Mouse (Mus musculus) megakaryocyte-erythroid progenitor cell, adult 5 weeks (primary cell): ENCODE measurements around the gene Zfyve27. TPM values are rescaled to one million over a fixed set of nuclear protein-coding genes. Genes with fewer than 3 reads are reported as not detected.

Source experiments
- polyA plus RNA-seq: library from polyadenylated mRNA; stranded (reverse); fragments of >175 nt; gene quantifications from 2 replicates; pipeline ENCODE4 v1.2.3, GENCODE M21; 2012

Gene Zfyve27
- polyA plus RNA-seq, result 27.5 and 35.0 TPM in 2 replicates

DNA sequence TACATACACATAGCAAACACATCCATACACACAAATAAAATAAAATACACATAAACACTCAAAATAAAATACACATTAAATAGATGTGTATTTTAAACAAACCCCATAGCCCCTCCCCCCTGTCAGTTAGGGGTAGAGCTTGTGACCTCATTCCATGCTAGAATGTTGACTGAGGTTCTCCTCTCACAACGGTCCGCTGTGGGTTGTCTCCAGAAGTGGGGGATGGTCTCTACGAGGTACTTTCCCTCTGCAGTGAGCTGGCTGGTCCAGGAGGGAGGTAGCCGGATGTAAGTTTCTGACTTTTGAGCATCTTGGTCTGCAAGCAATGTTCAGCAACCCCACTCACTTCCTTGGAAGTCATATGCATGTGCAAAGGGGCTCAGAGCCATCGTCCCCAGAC, at the start of gene Zfyve27:
TSS of gene Zfyve27 (plus strand) at position 188 of the 400 bp plus-strand sequence.

DNA sequence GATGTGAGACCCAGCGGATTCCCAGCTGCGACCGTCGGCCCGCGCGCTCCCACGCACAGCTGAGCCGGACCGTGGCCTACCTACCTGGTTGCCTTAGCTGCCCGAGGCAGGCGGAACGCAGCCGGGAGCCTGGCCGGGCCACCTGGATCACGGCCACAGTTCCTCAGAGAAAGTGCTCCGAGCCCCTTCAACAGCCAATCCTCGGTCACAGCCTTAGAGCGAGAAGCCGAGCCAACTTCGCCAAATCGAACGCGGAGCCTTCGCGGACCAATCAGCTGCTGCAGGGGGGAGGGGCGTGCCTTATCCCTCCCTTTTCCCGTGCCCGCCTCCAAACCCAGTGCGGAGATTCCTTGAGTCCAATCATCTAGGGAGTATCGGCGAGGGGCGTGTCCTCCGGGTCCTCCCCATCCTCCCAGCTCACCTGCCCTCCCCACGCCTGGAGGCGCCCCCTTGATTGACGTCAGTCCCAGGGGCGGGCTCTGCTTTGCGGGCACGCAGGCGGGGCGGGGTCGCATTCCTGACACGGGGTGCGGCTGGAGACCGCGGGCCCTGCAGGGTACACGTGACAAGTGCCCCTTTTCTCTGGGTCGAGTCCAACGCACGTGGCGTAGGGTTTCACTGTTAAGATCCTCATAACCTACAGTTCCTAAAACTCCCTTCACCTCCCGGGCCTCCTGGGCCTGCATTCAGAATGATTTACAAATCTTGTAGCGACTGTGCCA, 34.8 kb upstream of the Zfyve27 start, which contains the start of gene Avpi1:
TSS of gene Avpi1 (minus strand) at position 273 of the 722 bp plus-strand sequence.

DNA sequence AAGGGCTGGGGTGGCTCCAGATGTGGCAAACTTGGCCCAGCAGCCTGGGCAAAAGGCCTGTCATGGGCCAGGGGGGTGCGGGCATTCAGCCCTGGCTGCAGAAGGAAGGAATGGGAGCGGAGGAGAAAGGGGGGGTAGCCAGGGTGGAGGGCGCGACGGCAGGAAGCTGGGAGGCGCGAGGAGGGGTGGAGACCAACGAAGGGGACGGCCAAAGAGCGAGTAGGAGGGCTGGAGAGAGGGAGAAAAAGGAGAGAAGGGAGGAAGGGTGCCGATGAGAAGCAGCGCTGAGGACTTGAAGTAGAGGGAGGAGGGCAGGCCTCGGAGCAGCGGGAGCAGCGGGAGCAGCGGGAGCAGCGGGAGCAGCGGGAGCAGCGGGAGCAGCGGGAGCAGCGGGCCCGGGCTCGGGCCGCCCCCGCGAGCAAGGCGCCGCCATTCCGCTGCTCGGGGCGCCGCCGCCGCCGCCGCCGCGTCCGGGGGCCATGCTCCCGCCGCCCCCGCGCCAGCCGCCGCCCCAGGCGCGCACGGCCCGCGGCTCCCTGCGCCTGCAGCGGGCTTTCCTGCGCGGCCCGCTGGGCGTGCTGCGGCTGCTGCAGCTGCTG, 16.5 kb upstream of the Zfyve27 start, which contains the start of gene Marveld1:
TSS of gene Marveld1 (plus strand) at position 231 of the 599 bp plus-strand sequence.

DNA sequence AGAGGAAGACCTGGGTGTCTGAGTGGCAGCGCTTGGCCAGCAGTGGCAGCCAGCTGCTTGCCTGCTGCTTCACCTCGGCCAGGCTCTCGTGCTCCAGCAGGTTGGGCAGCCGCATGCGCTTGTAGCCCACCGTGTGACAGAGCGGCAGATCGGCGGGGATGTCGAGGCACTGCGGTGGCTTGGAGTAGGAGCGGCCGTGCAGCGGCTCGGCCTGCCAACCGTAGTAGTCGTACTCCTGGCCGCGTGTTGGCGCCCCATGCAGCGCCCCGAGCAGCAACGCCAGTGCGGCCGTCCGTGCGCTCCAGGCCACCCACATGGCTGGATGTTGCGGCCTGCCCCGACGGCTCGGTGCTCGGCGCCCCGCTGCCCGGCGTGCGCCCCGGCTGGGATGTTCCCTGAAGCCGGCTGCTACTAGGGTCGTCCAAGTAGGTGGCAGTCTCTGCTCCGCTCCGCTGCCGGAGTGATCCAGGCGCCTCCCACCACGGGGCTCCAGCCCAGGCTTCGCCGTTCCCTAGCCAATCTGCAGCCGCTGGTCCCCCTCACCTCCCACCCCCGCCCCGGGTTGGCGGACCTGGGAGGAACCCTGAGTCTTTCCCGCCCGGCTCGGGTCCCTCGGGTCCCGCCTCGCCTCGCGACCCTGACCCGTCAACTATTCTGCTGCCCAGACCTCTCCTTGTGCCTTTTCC, 38.1 kb downstream of the Zfyve27 start, which contains the start of gene Sfrp5:
TSS of gene Sfrp5 (minus strand) at position 557 of the 686 bp plus-strand sequence.

Other genes starting within 250 kb of the Zfyve27 start
- gene Exosc1, start 230.5 kb upstream of the Zfyve27 start, polyA plus RNA-seq, result 25.4 and 27.6 TPM in 2 replicates
- gene Zdhhc16, start 230.5 kb upstream of the Zfyve27 start, polyA plus RNA-seq, result 36.2 and 43.1 TPM in 2 replicates
- gene Mms19, start 182.8 kb upstream of the Zfyve27 start, polyA plus RNA-seq, result 13.2 and 15.5 TPM in 2 replicates
- gene Ubtd1, start 182.2 kb upstream of the Zfyve27 start, polyA plus RNA-seq, result 22.7 and 31.2 TPM in 2 replicates
- gene Ankrd2, start 128.0 kb upstream of the Zfyve27 start, polyA plus RNA-seq, result not detected in 2 replicates
- 0.23 and 0.24 TPM in 2 replicates for gene Hoga1, start 118.3 kb upstream of the Zfyve27 start, polyA plus RNA-seq
- 0.07 TPM in 1 of 2 replicates, not detected in the other for gene 4933411K16Rik, start 111.7 kb upstream of the Zfyve27 start, polyA plus RNA-seq
- gene Morn4, start 77.6 kb upstream of the Zfyve27 start, polyA plus RNA-seq, result 0.57 and 0.67 TPM in 2 replicates
- 22.1 and 24.7 TPM in 2 replicates for gene Pi4k2a, start 73.5 kb upstream of the Zfyve27 start, polyA plus RNA-seq
- gene Avpi1, start 34.9 kb upstream of the Zfyve27 start, polyA plus RNA-seq, result 22.6 and 24.6 TPM in 2 replicates
- gene Marveld1, start 16.6 kb upstream of the Zfyve27 start, polyA plus RNA-seq, result 23.7 and 23.8 TPM in 2 replicates
- not detected in 2 replicates for gene Sfrp5, start 38.3 kb downstream of the Zfyve27 start, polyA plus RNA-seq
- gene Golga7b, start 83.6 kb downstream of the Zfyve27 start, polyA plus RNA-seq, result not detected in 2 replicates